Mouse (Mus musculus) kidney, postnatal 0 days (tissue): ENCODE data around the gene Mrpl50. TPM values are rescaled to one million over a fixed set of nuclear protein-coding genes. Genes with fewer than 3 reads are reported as not detected.
"Not testable (repeated sequence)": the region's sequence is repeated elsewhere in the genome, so short reads cannot be mapped to it uniquely, and the experiment has no call there.

Experiments used
- ATAC-seq: fragments of 200-750 bp; cut with Nextera tagmentation; replicated peaks from 2 replicates; pipeline ENCODE4 v1.8.0; 2017; ENCODE audit warnings: low read depth, moderate number of reproducible peaks, moderate TSS enrichment, moderate library complexity; ENCODE audit not compliant: low FRiP score
- DNase-seq: peaks from one replicate; pipeline ENCODE4 v3.0.0-alpha.2; 2016; ENCODE audit warnings: low spot score
- H3K27ac ChIP-seq: fragments of 300-500 bp; sonication (generic); 2 replicates; pipeline ENCODE4 v1.5.1; 2014; ENCODE audit warnings: mild to moderate bottlenecking
- H3K27me3 ChIP-seq: fragments of 300-500 bp; sonication (generic); 2 replicates; pipeline ENCODE4 v1.6.1; 2014; ENCODE audit warnings: low read length, mixed read lengths; ENCODE audit not compliant: insufficient read depth
- H3K36me3 ChIP-seq: fragments of 300-500 bp; sonication (generic); 2 replicates; pipeline ENCODE4 v1.6.1; 2014; ENCODE audit warnings: low read length, mixed read lengths; ENCODE audit not compliant: insufficient read depth
- H3K4me1 ChIP-seq: fragments of 300-500 bp; sonication (generic); replicated peaks from 2 replicates; pipeline ENCODE4 v1.6.1; 2014; ENCODE audit warnings: antibody characterized with exemption, low read length, mixed read lengths; ENCODE audit not compliant: insufficient read depth
- H3K4me2 ChIP-seq: fragments of 300-500 bp; sonication (generic); 2 replicates; pipeline ENCODE4 v1.6.1; 2014; ENCODE audit warnings: mild to moderate bottlenecking, low read length, moderate library complexity, mixed read lengths
- H3K4me3 ChIP-seq: fragments of 300-500 bp; sonication (generic); replicated peaks from 2 replicates; pipeline ENCODE4 v1.5.1; 2014; ENCODE audit warnings: low read depth, low read length
- H3K9ac ChIP-seq: fragments of 300-500 bp; sonication (generic); 2 replicates; pipeline ENCODE4 v1.6.1; 2014; ENCODE audit warnings: low read depth, low read length
- H3K9me3 ChIP-seq: fragments of 300-500 bp; sonication (generic); replicated peaks from 2 replicates; pipeline ENCODE4 v1.6.1; 2016; ENCODE audit warnings: low read length, inconsistent platforms, mixed read lengths
- CTCF ChIP-seq: IDR thresholded peaks from 2 replicates; pipeline ENCODE4 v1.5.1; 2016; ENCODE audit warnings: antibody characterized with exemption, low read depth, mild to moderate bottlenecking, moderate library complexity
- WGBS: fragments of 180-500 bp; shearing (Covaris S2); extraction: QIAGEN DNeasy Blood & Tissue Kit; methylation state at CpG from one replicate; pipeline ENCODE4 v1.1.7; 2014; 5-methylcytosine and 5-hydroxymethylcytosine counted together
- polyA plus RNA-seq: library from polyadenylated mRNA; unstranded; fragments of >200 nt; fragmentation: Nextera tagmentation; extraction: Ambion mirVana; gene quantifications from 2 replicates; pipeline ENCODE4 v1.2.1, GENCODE M21; 2015

The Mrpl50 gene
- polyA plus RNA-seq, 1 experiment from 2014 or later, result 93.8 TPM

- DNase-seq (peak; percentile 35), ATAC-seq (peak; percentile 96)
- no peaks in the 10 kb centered on the region for H3K27me3 ChIP-seq
- no peak for TF ChIP-seq CTCF
- no peaks in the 10 kb centered on the region for H3K36me3 ChIP-seq
- H3K9ac ChIP-seq, result no peak overlapping the region
- H3K9me3 ChIP-seq, result no peaks in the 10 kb centered on the region
- H3K4me3 ChIP-seq, result no peak overlapping the region
- no peaks in the 10 kb centered on the region for H3K4me1 ChIP-seq
- no peak overlapping the region for H3K4me2 ChIP-seq
- H3K27ac ChIP-seq, result peak overlapping the region; percentile 40; the same call in 1 of the 2 replicates
Measured at GRCm38 (mm10) chr4:49485442-49485841, 35.5 kb downstream of the Mrpl50 start.

GRCm38 (mm10) chr4:49480896-49481295 is 40.0 kb downstream of the Mrpl50 start:
- no peaks in the 10 kb centered on the region for H3K36me3 ChIP-seq
- H3K4me3 ChIP-seq, result no peak overlapping the region
- TF ChIP-seq CTCF, result no peak
- no peaks in the 10 kb centered on the region for H3K9me3 ChIP-seq
- ATAC-seq, result no peak
- no peak overlapping the region for H3K4me2 ChIP-seq
- no peak overlapping the region for H3K9ac ChIP-seq
- DNase-seq, result no peak
- no peak overlapping the region for H3K27ac ChIP-seq
- 44% methylated on average over 3 of the region's 3 CpGs for WGBS
- H3K27me3 ChIP-seq, result no peaks in the 10 kb centered on the region
- H3K4me1 ChIP-seq, result no peaks in the 10 kb centered on the region

- Histone ChIP-seq H3K27me3 (no peaks in the 10 kb centered on the region), H3K9ac (no peak overlapping the region), H3K36me3 (no peaks in the 10 kb centered on the region), H3K4me1 (no peaks in the 10 kb centered on the region), H3K27ac (no peak overlapping the region), H3K9me3 (no peaks in the 10 kb centered on the region), H3K4me2 (0 out of 2 replicates have a peak overlapping the region, but pooled peaks have one; percentile 18), H3K4me3 (no peak overlapping the region)
- WGBS, result 18% methylated on average over 21 of the region's 21 CpGs
- TF ChIP-seq CTCF, result no peak
- ATAC-seq, result no peak
- DNase-seq, result peak; percentile 8
Measured at GRCm38 (mm10) chr4:49480104-49480760, 40.7 kb downstream of the Mrpl50 start.

DNA sequence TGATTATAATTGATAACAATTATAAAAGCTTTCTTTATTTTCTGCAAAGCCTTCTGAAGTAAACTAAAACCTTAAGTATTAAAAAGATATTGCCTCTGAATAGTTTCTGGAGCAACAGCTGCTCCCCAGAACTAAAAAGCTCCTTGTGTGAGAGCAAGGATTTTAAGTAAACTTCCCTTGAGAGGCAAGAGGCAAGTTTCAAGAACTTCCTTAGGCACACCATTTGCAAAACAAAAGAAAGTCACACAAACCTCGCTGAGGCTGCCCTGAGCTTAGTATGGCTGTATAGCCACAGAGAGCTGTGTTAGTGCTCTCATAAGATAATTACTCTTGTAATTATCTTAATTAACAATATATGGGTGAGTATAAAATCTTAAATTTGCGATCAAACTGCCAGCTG is 41.9 kb downstream of the Mrpl50 start:
- not testable (repeated sequence) for H3K9me3 ChIP-seq, DNase-seq, H3K36me3 ChIP-seq, H3K27me3 ChIP-seq, H3K27ac ChIP-seq, ATAC-seq, H3K4me2 ChIP-seq, H3K4me3 ChIP-seq, H3K4me1 ChIP-seq, H3K9ac ChIP-seq
- WGBS, result 45% methylated on average over 2 of the region's 2 CpGs

GRCm38 (mm10) chr4:49478118-49478877 is 42.6 kb downstream of the Mrpl50 start:
- Histone ChIP-seq H3K4me3 (no peak overlapping the region), H3K9ac (no peak overlapping the region), H3K27me3 (no peaks in the 10 kb centered on the region), H3K27ac (no peak overlapping the region), H3K9me3 (no peaks in the 10 kb centered on the region), H3K4me1 (no peaks in the 10 kb centered on the region), H3K4me2 (peak overlapping the region; percentile 50), H3K36me3 (no peaks in the 10 kb centered on the region)
- TF ChIP-seq CTCF, result no peak
- ATAC-seq, result peak; percentile 66
- DNase-seq, result peak; percentile 31
- WGBS, result 20% methylated on average over 19 of the region's 19 CpGs

- Histone ChIP-seq H3K36me3 (no peaks in the 10 kb centered on the region), H3K27me3 (no peaks in the 10 kb centered on the region), H3K4me2 (no peak overlapping the region), H3K4me3 (no peak overlapping the region), H3K9ac (no peak overlapping the region), H3K9me3 (no peaks in the 10 kb centered on the region), H3K4me1 (no peaks in the 10 kb centered on the region), H3K27ac (no peak overlapping the region)
- no peak for TF ChIP-seq CTCF
- ATAC-seq (no peak), DNase-seq (no peak)
Measured at GRCm38 (mm10) chr4:49474583-49474982, 46.3 kb downstream of the Mrpl50 start.
